Mouse (Mus musculus): ENCODE measurements around the gene Rab3c. TPM values are rescaled to one million over a fixed set of nuclear protein-coding genes. Genes with fewer than 3 reads are reported as not detected.
A peak's percentile ranks its signal among the peaks of the same experiment; 100 is the strongest.

The Rab3c gene
- polyA plus RNA-seq, 1 experiment from 2014 or later = 198 TPM

DNA sequence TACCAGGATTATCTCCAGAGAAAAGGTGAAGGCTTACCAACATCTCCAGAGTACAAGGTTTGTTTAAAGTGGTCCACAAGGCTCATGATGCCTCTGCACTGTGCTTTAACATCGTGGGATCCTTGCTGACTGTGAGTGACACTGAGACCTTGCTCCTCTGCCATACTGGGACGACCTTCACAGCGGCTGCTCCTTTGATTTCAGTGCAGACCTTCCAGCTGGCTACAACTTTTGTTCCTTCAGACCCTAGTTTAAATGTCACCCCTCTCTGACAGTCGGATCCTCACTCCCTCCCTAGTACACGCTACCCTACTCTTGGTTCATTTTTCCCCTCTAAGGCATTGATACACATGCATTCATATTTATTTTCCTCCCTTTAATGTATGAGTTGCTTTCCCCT lies 142.2 kb downstream of the Rab3c start:
- no peaks in the 10 kb centered on the region for H3K9me3 ChIP-seq
- peaks cover 18% of the 10 kb centered on the region for H3K4me1 ChIP-seq (replicated peaks)
- H3K4me2 ChIP-seq = no peak overlapping the region
- H3K4me3 ChIP-seq = no peak overlapping the region
- WGBS = 70% methylated on average over 5 of the region's 5 CpGs
- H3K9ac ChIP-seq = no peak overlapping the region
- H3K27ac ChIP-seq (replicated peaks) = peak overlapping the region; percentile 3; the same call in 1 of the 2 replicates
- no peak for ATAC-seq (ENCODE audit: low FRiP score, low read depth)
- no peaks in the 10 kb centered on the region for H3K27me3 ChIP-seq
- H3K36me3 ChIP-seq = no peaks in the 10 kb centered on the region

DNA sequence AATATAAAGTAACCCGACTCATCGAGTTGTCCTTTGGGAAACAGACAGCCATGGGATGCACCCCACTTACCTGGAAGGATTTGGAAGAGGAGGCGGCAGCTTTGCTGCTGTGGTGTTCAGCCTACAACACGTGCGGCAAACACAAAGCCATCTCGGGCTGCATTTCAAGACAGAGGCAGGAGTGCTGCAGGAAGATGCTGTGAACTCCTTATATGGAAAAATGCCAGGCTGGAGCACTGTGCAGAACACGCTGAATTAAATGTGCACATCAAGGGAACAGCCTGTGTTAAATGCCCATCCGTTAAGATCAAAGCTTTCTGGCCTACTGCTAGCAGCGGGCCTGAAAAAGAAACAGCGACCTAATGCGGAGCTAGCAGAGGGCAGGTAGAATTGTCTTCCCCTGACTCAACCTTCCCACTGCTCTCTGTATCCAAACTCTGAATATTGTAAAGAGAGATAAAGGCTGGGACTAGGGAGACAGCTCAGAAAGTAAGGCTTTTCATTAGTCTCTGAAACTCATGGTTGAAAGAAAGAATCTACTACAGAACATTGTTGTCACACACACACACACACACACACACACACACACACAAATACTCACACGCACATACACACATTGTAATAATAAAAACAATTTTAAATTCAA lies 153.1 kb downstream of the Rab3c start:
- H3K27me3 ChIP-seq = no peaks in the 10 kb centered on the region

DNA sequence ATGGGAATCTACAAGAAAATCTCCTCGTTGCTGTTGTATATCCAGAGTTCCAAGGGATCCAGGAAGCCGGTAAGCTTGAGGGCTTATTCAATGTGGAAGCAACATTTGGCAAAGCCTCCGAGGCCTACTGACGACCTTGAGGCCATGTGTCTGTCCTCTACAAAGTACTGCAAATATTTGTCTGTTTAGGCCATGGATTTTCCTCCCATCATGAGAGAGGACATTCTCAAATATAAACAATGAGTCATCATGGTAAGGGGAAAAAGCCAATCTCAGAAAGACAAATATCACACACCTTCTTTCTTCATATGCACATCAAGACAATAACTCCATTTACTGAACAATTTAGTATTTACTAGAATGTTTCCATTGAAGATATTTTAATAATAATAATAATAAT lies 158.0 kb downstream of the Rab3c start:
- Histone ChIP-seq H3K4me1 (replicated peaks) (peaks cover 12% of the 10 kb centered on the region), H3K4me2 (no peak overlapping the region), H3K4me3 (no peak overlapping the region), H3K9ac (no peak overlapping the region), H3K27ac (replicated peaks) (no peak overlapping the region), H3K27me3 (no peaks in the 10 kb centered on the region), H3K9me3 (no peaks in the 10 kb centered on the region), H3K36me3 (no peaks in the 10 kb centered on the region)
- 83% methylated on average over 4 of the region's 4 CpGs for WGBS
- no peak for ATAC-seq (ENCODE audit: low FRiP score, low read depth)

More for the DNA sequence above, 153.1 kb downstream of the Rab3c start:
- Histone ChIP-seq H3K4me1 (replicated peaks) (peaks cover 19% of the 10 kb centered on the region), H3K9ac (0 out of 2 replicates have a peak overlapping the region, but pooled peaks have one; percentile 21), H3K27ac (replicated peaks) (peak overlapping the region; percentile 82), H3K9me3 (no peaks in the 10 kb centered on the region), H3K4me3 (peak overlapping the region; percentile 0; the same call in 1 of the 2 replicates), H3K4me2 (peak overlapping the region; percentile 41), H3K36me3 (no peaks in the 10 kb centered on the region)
- peak; percentile 85 for ATAC-seq (ENCODE audit: low FRiP score, low read depth)
- WGBS = 41% methylated on average over 12 of the region's 12 CpGs

DNA sequence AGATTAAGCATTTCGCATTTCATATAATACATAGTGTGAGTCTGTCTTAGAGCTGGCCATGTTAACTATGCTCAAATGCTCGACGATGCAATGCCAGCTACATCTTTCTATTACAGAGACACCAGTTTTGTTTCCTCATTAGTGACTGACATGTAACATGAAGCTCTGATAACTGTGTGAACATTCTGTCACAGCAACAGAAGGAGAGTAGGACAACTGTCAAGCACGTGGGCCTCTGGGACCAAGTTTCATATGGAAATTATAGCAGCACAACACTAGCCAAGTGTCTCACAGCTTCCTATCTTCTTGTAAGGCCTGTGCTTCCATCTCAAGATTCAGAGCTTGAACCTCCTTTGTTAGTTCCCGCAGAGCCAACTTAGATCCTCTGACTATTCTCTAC lies 163.9 kb downstream of the Rab3c start:
- Histone ChIP-seq H3K4me3 (no peak overlapping the region), H3K36me3 (no peaks in the 10 kb centered on the region), H3K27ac (replicated peaks) (no peak overlapping the region), H3K4me2 (no peak overlapping the region), H3K9me3 (no peaks in the 10 kb centered on the region), H3K27me3 (no peaks in the 10 kb centered on the region), H3K9ac (no peak overlapping the region), H3K4me1 (replicated peaks) (peaks cover 21% of the 10 kb centered on the region)
- WGBS = 76% methylated on average over 5 of the region's 5 CpGs
- ATAC-seq (ENCODE audit: low FRiP score, low read depth) = no peak

DNA sequence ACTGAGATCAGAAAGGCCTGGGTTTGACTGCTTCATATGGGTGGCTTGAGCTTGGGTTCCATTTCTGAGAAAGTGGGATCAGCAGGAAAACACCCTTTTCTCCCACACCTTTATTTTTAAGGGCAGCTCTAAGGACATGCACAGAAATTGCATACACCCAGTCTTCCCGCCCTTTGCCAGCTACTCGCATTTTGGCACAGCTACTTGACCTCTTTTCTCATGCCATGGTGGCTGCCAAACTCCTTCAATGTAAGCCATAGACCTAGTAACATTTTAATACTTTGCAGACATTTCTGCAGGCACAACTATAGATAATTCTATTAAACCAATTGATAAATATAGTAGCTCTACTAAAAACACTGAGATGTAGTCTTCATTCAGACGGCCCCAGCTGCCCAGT lies 164.5 kb downstream of the Rab3c start:
- Histone ChIP-seq H3K36me3 (no peaks in the 10 kb centered on the region), H3K27ac (replicated peaks) (peak overlapping the region; percentile 61), H3K9ac (no peak overlapping the region), H3K4me3 (no peak overlapping the region), H3K27me3 (no peaks in the 10 kb centered on the region), H3K9me3 (no peaks in the 10 kb centered on the region), H3K4me2 (no peak overlapping the region), H3K4me1 (replicated peaks) (peaks cover 21% of the 10 kb centered on the region)
- no peak for ATAC-seq (ENCODE audit: low FRiP score, low read depth)
- 65% methylated on average over 3 of the region's 3 CpGs for WGBS

DNA sequence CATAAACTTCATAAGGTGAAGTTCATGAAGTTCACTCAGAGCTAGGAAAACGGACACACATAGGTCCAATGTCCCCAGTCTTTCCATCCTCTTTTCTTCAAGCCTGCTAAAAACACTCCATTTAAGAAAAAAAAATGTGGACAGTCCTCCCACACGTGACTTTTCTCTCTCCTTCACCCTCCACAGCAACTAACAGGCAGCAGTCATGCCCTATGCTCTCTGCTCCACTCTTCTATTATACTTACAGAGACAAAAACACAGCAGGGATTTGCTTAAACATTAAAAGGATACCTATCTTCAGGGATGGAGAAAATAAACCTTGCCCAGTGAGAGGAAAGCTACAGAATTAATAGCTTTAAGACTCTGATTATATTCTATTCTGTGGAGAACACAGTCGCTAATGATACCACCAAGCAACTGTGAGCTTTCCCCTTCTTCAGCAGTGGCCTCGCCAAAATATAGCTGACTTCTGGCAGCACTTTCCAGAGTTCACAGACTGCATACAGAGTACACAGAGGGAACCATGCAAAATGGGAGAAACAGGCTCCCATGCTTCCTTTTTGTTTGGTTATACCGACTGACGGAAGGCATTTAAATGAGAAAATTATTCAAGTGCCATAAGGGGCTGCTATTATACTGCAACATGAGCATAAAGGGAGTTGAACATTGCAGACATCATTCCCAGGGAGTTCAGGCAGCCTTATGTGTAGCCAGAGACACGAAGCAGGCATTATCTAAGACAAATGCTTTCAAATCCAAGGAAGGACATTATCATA lies 165.7 kb downstream of the Rab3c start:
- WGBS = 13% methylated on average over 7 of the region's 7 CpGs
- H3K9ac ChIP-seq = no peak overlapping the region
- ATAC-seq (ENCODE audit: low FRiP score, low read depth) = peak; percentile 85
- no peaks in the 10 kb centered on the region for H3K9me3 ChIP-seq
- H3K36me3 ChIP-seq = no peaks in the 10 kb centered on the region
- peak overlapping the region; percentile 1; the same call in 1 of the 2 replicates for H3K4me2 ChIP-seq
- H3K4me3 ChIP-seq = no peak overlapping the region
- H3K27me3 ChIP-seq = no peaks in the 10 kb centered on the region
- H3K4me1 ChIP-seq (replicated peaks) = peaks cover 21% of the 10 kb centered on the region
- peak overlapping the region; percentile 61 for H3K27ac ChIP-seq (replicated peaks)

DNA sequence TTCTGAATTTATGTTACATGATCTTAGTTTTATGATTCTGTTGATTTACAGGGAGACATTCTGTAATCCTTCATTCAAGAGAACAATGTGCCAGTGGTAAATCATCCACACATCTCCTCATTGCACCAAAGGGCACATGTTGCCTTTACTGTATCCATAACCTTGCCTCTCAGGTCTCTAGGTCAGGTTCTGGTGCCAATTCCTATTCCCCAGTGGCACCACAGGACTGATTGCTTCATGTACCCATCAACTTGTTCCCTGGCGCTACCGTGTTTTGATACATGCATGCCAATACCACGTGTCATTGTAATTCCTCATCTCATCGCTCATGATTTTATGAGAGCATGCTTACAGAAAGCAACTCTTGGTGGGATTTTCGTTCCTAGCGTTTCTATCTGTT lies 167.1 kb downstream of the Rab3c start:
- no peak overlapping the region for H3K9ac ChIP-seq
- H3K27me3 ChIP-seq = no peaks in the 10 kb centered on the region
- H3K4me3 ChIP-seq = no peak overlapping the region
- 81% methylated on average over 6 of the region's 6 CpGs for WGBS
- peaks cover 21% of the 10 kb centered on the region for H3K4me1 ChIP-seq (replicated peaks)
- H3K4me2 ChIP-seq = no peak overlapping the region
- ATAC-seq (ENCODE audit: low FRiP score, low read depth) = no peak
- H3K9me3 ChIP-seq = no peaks in the 10 kb centered on the region
- H3K27ac ChIP-seq (replicated peaks) = peak overlapping the region; percentile 46
- H3K36me3 ChIP-seq = no peaks in the 10 kb centered on the region

DNA sequence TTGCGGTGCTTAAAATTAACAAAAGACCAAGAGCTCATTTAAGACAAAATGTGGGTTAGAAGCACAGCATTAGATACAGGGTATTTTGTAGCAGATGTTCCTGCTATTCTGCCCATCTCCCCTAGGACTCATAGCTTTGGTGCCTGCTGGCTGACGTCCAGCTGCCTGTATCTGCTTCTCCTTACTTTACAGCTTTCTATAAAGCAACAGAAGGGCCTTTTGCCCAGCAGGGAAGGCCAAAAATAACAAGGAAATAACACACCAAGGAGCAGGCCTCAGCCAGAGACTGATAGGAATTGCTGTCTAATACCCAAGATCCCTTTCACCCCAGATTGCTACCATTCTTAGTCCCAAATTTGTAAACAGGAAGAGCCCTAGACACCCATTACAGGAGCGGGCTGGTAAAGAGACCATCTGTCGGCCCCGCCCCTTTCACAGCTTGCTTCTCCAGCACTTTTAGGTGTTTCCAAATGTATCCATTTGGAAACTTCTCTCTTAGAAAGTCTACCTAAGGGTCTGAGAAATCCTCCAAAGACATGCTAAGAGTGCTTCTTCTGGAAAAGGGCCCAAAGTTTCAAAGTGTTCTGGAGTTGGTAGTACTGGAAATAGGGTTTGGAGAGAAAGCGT lies 183.3 kb downstream of the Rab3c start:
- WGBS = 64% methylated on average over 6 of the region's 6 CpGs
- Histone ChIP-seq H3K36me3 (no peaks in the 10 kb centered on the region), H3K9ac (no peak overlapping the region), H3K4me3 (no peak overlapping the region), H3K4me1 (replicated peaks) (peaks cover 29% of the 10 kb centered on the region), H3K4me2 (no peak overlapping the region), H3K27me3 (no peaks in the 10 kb centered on the region), H3K27ac (replicated peaks) (peak overlapping the region; percentile 48), H3K9me3 (no peaks in the 10 kb centered on the region)
- ATAC-seq (ENCODE audit: low FRiP score, low read depth) = no peak

DNA sequence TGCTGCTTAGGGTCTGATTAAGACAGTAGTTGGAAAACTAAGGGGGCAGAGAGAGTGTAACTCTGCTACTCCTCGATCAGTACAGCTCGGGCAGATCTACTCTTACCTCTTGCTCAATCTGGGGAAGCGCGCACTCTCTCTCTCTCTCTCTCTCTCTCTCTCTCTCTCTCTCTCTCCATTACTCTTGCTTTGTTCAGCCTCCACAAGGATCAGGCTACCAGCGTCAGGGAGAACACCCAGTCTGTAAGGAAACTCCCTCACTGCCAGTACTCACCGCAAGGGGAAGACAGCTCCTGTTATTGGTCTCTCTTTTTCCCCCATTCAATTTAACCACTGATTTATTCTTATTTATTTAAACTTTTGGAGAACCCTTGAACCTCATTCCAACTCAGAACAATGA lies 185.8 kb downstream of the Rab3c start:
- peak overlapping the region; percentile 81 for H3K27ac ChIP-seq (replicated peaks)
- no peak overlapping the region for H3K4me3 ChIP-seq
- WGBS = 37% methylated on average over 6 of the region's 6 CpGs
- H3K4me2 ChIP-seq = no peak overlapping the region
- no peaks in the 10 kb centered on the region for H3K36me3 ChIP-seq
- ATAC-seq (ENCODE audit: low FRiP score, low read depth) = peak; percentile 65
- no peaks in the 10 kb centered on the region for H3K9me3 ChIP-seq
- no peaks in the 10 kb centered on the region for H3K27me3 ChIP-seq
- no peak overlapping the region for H3K9ac ChIP-seq
- peaks cover 29% of the 10 kb centered on the region for H3K4me1 ChIP-seq (replicated peaks)

DNA sequence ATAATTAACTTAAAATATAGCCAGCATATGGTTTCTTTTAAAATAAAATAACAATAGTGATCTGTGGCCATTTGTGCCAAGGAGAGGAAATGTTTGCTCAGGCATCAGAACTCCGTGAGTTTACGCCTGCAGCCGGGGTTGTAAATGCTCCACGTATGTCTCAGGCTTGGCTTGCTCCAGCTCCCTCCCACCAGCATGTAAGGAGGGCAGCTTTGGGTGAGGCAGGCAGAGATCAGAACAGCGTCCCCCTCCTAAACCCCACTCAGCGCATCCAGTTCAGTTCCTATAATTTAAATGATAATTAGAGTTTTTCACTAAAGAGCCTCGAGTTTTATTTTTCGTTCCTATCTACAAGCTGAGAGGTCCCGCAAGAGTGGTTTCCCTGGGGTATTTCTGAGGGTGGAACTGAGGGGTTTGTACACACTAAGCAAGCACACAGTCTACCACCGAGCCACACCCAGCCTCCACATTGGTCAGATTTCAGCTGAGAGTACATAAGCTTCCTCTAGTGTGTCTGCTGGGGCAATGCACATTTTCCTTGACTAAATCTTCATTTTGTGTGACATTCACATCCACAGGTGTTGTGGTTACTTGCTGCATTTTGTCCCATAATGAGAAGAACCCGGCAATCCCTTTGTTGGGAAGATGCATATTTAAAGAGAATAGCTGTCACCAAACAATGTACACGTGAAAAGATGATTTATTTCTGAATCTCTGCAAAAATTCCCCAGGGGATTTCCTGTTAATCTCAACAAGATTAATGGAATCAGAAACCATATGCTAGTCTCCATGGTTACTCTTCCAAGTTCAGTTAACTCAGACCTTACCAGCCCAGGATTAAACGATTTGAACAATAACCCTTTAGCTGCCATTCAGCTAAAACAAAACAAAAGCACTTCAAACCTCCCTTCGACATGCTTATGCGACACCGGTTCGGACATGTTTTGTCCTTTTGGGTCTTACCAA lies 186.8 kb downstream of the Rab3c start:
- Histone ChIP-seq H3K9ac (no peak overlapping the region), H3K27ac (replicated peaks) (peak overlapping the region; percentile 81), H3K4me2 (peak overlapping the region; percentile 38), H3K36me3 (no peaks in the 10 kb centered on the region), H3K4me1 (replicated peaks) (peaks cover 29% of the 10 kb centered on the region), H3K9me3 (no peaks in the 10 kb centered on the region), H3K27me3 (no peaks in the 10 kb centered on the region), H3K4me3 (no peak overlapping the region)
- ATAC-seq (ENCODE audit: low FRiP score, low read depth) = peak; percentile 76
- WGBS = 25% methylated on average over 17 of the region's 17 CpGs

DNA sequence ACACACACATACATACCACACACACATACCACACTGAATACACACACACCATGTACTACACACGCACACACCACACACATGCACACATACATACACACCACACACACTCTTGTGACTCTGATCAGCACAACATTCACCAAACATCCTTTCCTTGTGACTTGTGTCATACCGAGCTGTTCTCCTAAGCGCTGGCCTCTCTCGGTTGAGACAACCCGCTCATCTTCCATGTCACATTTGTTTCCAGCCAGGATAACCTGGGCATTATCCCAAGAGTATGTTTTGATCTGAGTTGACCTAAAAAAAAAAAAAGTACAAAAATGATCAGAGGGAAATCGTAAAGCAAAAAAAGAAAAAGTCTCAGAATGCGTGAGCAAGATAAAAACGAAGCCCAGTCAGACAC lies 196.8 kb downstream of the Rab3c start:
- 0 out of 2 replicates have a peak, but pooled peaks have one; percentile 15 for ATAC-seq (ENCODE audit: low FRiP score, low read depth)
- no peak overlapping the region for H3K4me3 ChIP-seq
- H3K4me2 ChIP-seq = no peak overlapping the region
- H3K9ac ChIP-seq = no peak overlapping the region
- no peaks in the 10 kb centered on the region for H3K4me1 ChIP-seq (replicated peaks)
- no peaks in the 10 kb centered on the region for H3K27me3 ChIP-seq
- 88% methylated on average over 8 of the region's 8 CpGs for WGBS
- peaks cover 6% of the 10 kb centered on the region; the same call in 1 of the 2 replicates for H3K36me3 ChIP-seq
- H3K9me3 ChIP-seq = no peaks in the 10 kb centered on the region
- no peak overlapping the region for H3K27ac ChIP-seq (replicated peaks)

All from hindbrain, embryonic 15.5 days (tissue).